Mouse (Mus musculus) small intestine, adult 2 months (tissue): ENCODE measurements around the gene Trappc1.

Source experiments
- CTCF ChIP-seq: fragments of 200-500 bp; IDR thresholded peaks from 2 replicates; pipeline ENCODE4 v1.5.1; 2012; ENCODE audit warnings: low read depth, mild to moderate bottlenecking, control low read depth, inconsistent platforms, low read length, moderate library complexity, mixed read lengths; ENCODE audit not compliant: insufficient replicate concordance, insufficient read length; ENCODE audit errors: extremely low read depth
- POLR2A ChIP-seq: fragments of 200-500 bp; IDR thresholded peaks from 2 replicates; pipeline ENCODE4 v1.6.1; 2012; ENCODE audit warnings: low read depth, mild to moderate bottlenecking, control low read depth, inconsistent platforms, low read length, moderate library complexity

DNA sequence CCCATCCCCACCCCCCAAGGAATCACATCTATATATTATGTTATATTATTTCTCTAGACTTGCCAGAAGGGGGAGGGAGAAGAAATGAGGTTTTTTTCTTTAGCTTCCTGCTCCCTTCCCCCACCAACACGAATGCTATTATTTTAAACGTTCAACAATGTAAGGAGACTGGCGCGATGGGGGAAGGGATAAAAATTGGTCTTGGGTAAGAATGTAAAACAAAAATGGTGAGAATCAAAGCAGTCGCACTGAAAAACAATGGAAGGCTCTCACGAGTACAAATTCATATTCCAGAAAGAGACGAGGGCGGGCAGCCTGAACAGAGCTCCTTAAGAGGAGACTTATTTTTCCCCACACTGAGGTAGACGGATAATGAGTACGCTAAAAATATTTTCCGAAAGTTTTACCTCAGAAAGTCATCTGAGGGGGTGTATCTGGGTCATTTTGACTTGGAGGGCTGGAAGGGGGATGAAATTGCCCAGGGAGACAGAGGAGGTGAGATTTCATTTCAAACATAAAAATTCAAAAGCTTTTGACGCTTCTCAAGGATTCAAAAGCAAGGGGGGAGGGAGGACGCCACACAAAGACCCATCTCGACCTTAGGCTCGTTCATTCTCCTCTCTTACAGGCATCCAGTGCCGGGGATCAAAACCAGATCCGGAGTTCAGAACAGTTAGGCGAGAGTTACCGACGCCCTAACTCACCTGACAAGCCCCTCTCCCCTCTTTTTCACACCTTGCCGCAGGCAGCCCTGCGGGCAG lies 43.3 kb downstream of the Trappc1 start:
- TF ChIP-seq CTCF (no peak), POLR2A (no peak)
